Mouse (Mus musculus) MEL (cell line): ENCODE measurements around the gene Rab14. TPM values are rescaled to one million over a fixed set of nuclear protein-coding genes. Genes with fewer than 3 reads are reported as not detected.

Experiments
- DNase-seq: peaks from one replicate; pipeline ENCODE4 v3.0.0; 2011; ENCODE audit warnings: low read depth, low spot score
- H3K27ac ChIP-seq: 2 replicates; pipeline ENCODE4 v1.5.1; 2012; ENCODE audit warnings: low read depth, mild to moderate bottlenecking, control low read depth, low read length, moderate library complexity; ENCODE audit not compliant: control insufficient read depth
- H3K27me3 ChIP-seq, 2 experiments: fragments of 150-350 bp in 1 of 2; sonication (generic) in 1 of 2; 2 replicates each; pipeline ENCODE4 v1.6.1; 2012; ENCODE audit warnings: low read length in 2 of 2, mild to moderate bottlenecking in 2 of 2, improper control_type of control experiment in 1 of 2, moderate library complexity in 1 of 2; ENCODE audit not compliant: insufficient read depth in 2 of 2, control insufficient read depth in 1 of 2
- H3K36me3 ChIP-seq, 2 experiments: 2 replicates each; pipeline ENCODE4 v1.6.1; 2012 to 2014; ENCODE audit warnings: low read length in 2 of 2, improper control_type of control experiment in 1 of 2, inconsistent platforms in 1 of 2, mild to moderate bottlenecking in 1 of 2; ENCODE audit not compliant: insufficient read depth in 2 of 2, control insufficient read depth in 1 of 2
- H3K4me1 ChIP-seq, 2 experiments: fragments of 150-350 bp in 1 of 2; sonication (generic) in 1 of 2; 2 replicates each; pipeline ENCODE4 v1.6.1; 2012; ENCODE audit warnings: low read length in 2 of 2, improper control_type of control experiment in 1 of 2, mild to moderate bottlenecking in 1 of 2; ENCODE audit not compliant: insufficient read depth in 2 of 2, control insufficient read depth in 1 of 2
- H3K4me3 ChIP-seq, 2 experiments: fragments of 150-350 bp in 1 of 2; sonication (generic) in 1 of 2; 2 replicates each; pipeline ENCODE4 v1.5.1; 2012; ENCODE audit warnings: low read depth in 2 of 2, low read length in 2 of 2, mild to moderate bottlenecking in 2 of 2, moderate library complexity in 2 of 2, control low read depth in 1 of 2, improper control_type of control experiment in 1 of 2; ENCODE audit not compliant: control insufficient read depth in 1 of 2, insufficient read depth in 1 of 2
- H3K79me2 ChIP-seq: 2 replicates; pipeline ENCODE4 v1.6.1; 2012; ENCODE audit warnings: mild to moderate bottlenecking, low read length, moderate library complexity; ENCODE audit not compliant: control insufficient read depth, poor library complexity, insufficient read depth
- H3K9ac ChIP-seq: 2 replicates; pipeline ENCODE4 v1.6.1; 2012; ENCODE audit warnings: low read depth, mild to moderate bottlenecking, control low read depth, low read length, moderate library complexity; ENCODE audit not compliant: control insufficient read depth, poor library complexity, severe bottlenecking
- H3K9me3 ChIP-seq: fragments of 150-350 bp; sonication (generic); replicated peaks from 2 replicates; pipeline ENCODE4 v1.6.1; 2012; ENCODE audit warnings: mild to moderate bottlenecking, low read length, improper control_type of control experiment, moderate library complexity; ENCODE audit not compliant: insufficient read depth
- BHLHE40 ChIP-seq: IDR thresholded peaks from 2 replicates; pipeline ENCODE4 v1.6.1; 2012; ENCODE audit warnings: low read depth, mild to moderate bottlenecking, inconsistent platforms, low read length, improper control_type of control experiment, borderline replicate concordance
- CTCF ChIP-seq, 3 experiments: IDR thresholded peaks in 2 of 3; conservative IDR thresholded peaks in 1 of 3; 2 replicates each; pipeline ENCODE4 v1.5.1; 2011 to 2012; ENCODE audit warnings: low read length in 3 of 3, low read depth in 2 of 3, mild to moderate bottlenecking in 2 of 3, improper control_type of control experiment in 1 of 3, inconsistent platforms in 1 of 3, mixed read lengths in 1 of 3, moderate library complexity in 1 of 3; ENCODE audit not compliant: control insufficient read depth in 1 of 3, insufficient read depth in 1 of 3, poor library complexity in 1 of 3, severe bottlenecking in 1 of 3
- E2F4 ChIP-seq: IDR thresholded peaks from 2 replicates; pipeline ENCODE4 v1.6.1; 2011; ENCODE audit warnings: low read depth, low read length, improper control_type of control experiment, borderline replicate concordance
- EP300 ChIP-seq, 2 experiments: IDR thresholded peaks; 2 replicates each; pipeline ENCODE4 v1.6.1; 2011; ENCODE audit warnings: improper control_type of control experiment in 2 of 2, low read length in 2 of 2, low read depth in 1 of 2, mild to moderate bottlenecking in 1 of 2
- GABPA ChIP-seq: IDR thresholded peaks from 2 replicates; pipeline ENCODE4 v1.6.1; 2012; ENCODE audit warnings: low read depth, mild to moderate bottlenecking, inconsistent platforms, low read length, improper control_type of control experiment, moderate library complexity
- GATA1 ChIP-seq: IDR thresholded peaks from 2 replicates; pipeline ENCODE4 v1.6.1; 2011; ENCODE audit warnings: low read depth, low read length, improper control_type of control experiment
- HCFC1 ChIP-seq: IDR thresholded peaks from 2 replicates; pipeline ENCODE4 v1.6.1; 2012; ENCODE audit warnings: low read depth, mild to moderate bottlenecking, inconsistent platforms, low read length, improper control_type of control experiment, moderate library complexity
- KAT2A ChIP-seq: conservative IDR thresholded peaks from 2 replicates; pipeline ENCODE4 v1.6.1; 2012; ENCODE audit warnings: low read depth, low read length, improper control_type of control experiment, inconsistent platforms
- MAFK ChIP-seq: IDR thresholded peaks from 2 replicates; pipeline ENCODE4 v1.6.1; 2011; ENCODE audit warnings: low read depth, mild to moderate bottlenecking, low read length, improper control_type of control experiment, borderline replicate concordance
- MAX ChIP-seq: IDR thresholded peaks from 2 replicates; pipeline ENCODE4 v1.6.1; 2011; ENCODE audit warnings: low read length, improper control_type of control experiment
- MEF2A ChIP-seq: IDR thresholded peaks from 2 replicates; pipeline ENCODE4 v1.6.1; 2014; ENCODE audit warnings: low read depth, mild to moderate bottlenecking, inconsistent platforms, low read length, improper control_type of control experiment; ENCODE audit not compliant: poor library complexity, insufficient replicate concordance, severe bottlenecking; ENCODE audit errors: extremely low read depth
- MYB ChIP-seq: IDR thresholded peaks from 2 replicates; pipeline ENCODE4 v1.6.1; 2011; ENCODE audit warnings: mild to moderate bottlenecking, low read depth, low read length, improper control_type of control experiment
- NRF1 ChIP-seq: IDR thresholded peaks from 2 replicates; pipeline ENCODE4 v1.6.1; 2014; ENCODE audit warnings: low read depth, mild to moderate bottlenecking, inconsistent platforms, low read length, improper control_type of control experiment, moderate library complexity; ENCODE audit not compliant: poor library complexity, insufficient read depth, severe bottlenecking
- POLR2A ChIP-seq, 2 experiments: IDR thresholded peaks; 2 replicates each; pipeline ENCODE4 v1.6.1; 2011 to 2012; ENCODE audit warnings: low read length in 2 of 2, mild to moderate bottlenecking in 2 of 2, control low read depth in 1 of 2, improper control_type of control experiment in 1 of 2, low read depth in 1 of 2, moderate library complexity in 1 of 2; ENCODE audit not compliant: control insufficient read depth in 1 of 2, insufficient read depth in 1 of 2, poor library complexity in 1 of 2
- POLR2AphosphoS2 ChIP-seq: IDR thresholded peaks from 2 replicates; pipeline ENCODE4 v1.6.1; 2011; ENCODE audit warnings: low read length, improper control_type of control experiment
- RCOR1 ChIP-seq: IDR thresholded peaks from 2 replicates; pipeline ENCODE4 v1.6.1; 2012; ENCODE audit warnings: low read depth, mild to moderate bottlenecking, inconsistent platforms, low read length, improper control_type of control experiment
- SMC3 ChIP-seq: IDR thresholded peaks from 2 replicates; pipeline ENCODE4 v1.6.1; 2011; ENCODE audit warnings: low read depth, low read length, improper control_type of control experiment
- TAL1 ChIP-seq: IDR thresholded peaks from 2 replicates; pipeline ENCODE4 v1.6.1; 2012; ENCODE audit warnings: mild to moderate bottlenecking, inconsistent platforms, low read length, moderate library complexity, mixed read lengths
- USF1 ChIP-seq: IDR thresholded peaks from 2 replicates; pipeline ENCODE4 v1.6.1; 2014; ENCODE audit warnings: low read depth, mild to moderate bottlenecking, inconsistent platforms, low read length, improper control_type of control experiment, moderate library complexity
- ZC3H11A ChIP-seq: IDR thresholded peaks from 2 replicates; pipeline ENCODE4 v1.6.1; 2012; ENCODE audit warnings: low read depth, mild to moderate bottlenecking, inconsistent platforms, low read length, improper control_type of control experiment
- ZMIZ1 ChIP-seq: IDR thresholded peaks from 2 replicates; pipeline ENCODE4 v1.6.1; 2012; ENCODE audit warnings: low read depth, mild to moderate bottlenecking, inconsistent platforms, low read length, improper control_type of control experiment, moderate library complexity
- polyA plus RNA-seq, 2 experiments: library from polyadenylated mRNA; stranded (reverse) in 1 of 2; unstranded in 1 of 2; fragments of >175 nt in 1 of 2; fragments of >200 nt in 1 of 2; gene quantifications; 2 replicates each; pipeline versions ENCODE4 v1.2.1 to v1.2.4; 2012; ENCODE audit warnings: low replicate concordance in 2 of 2, low read depth in 1 of 2; ENCODE audit not compliant: insufficient read length in 2 of 2, insufficient read depth in 1 of 2, missing spikeins in 1 of 2
- total RNA-seq: library from RNA; depleted of rRNA; stranded (reverse); fragments of 300-350 nt; gene quantifications from 2 replicates; pipeline ENCODE4 v1.2.3, GENCODE M21; 2012

Gene Rab14
- total and polyA plus RNA-seq, 3 experiments = 28.1 to 81.6 (median 78.1) TPM

- no peaks in the 10 kb centered on the region for H3K9me3 ChIP-seq
- no peak overlapping the region for H3K27ac ChIP-seq
- no peaks in the 10 kb centered on the region; the same call in 1 of the 2 replicates for H3K79me2 ChIP-seq
- TF ChIP-seq BHLHE40 (no peak), HCFC1 (no peak), ZC3H11A (no peak), GABPA (no peak), MAFK (no peak), POLR2A (IDR thresholded peaks at IDR 0.05; ENCODE audit: control insufficient read depth in 1 of 2, insufficient read depth in 1 of 2, low read depth in 1 of 2, low read length in 2 of 2, poor library complexity in 1 of 2) (no peak), GATA1 (no peak), POLR2AphosphoS2 (no peak), KAT2A (no peak), MAX (no peak), USF1 (no peak), MYB (no peak), SMC3 (no peak), NRF1 (no peak), RCOR1 (no peak), CTCF (IDR thresholded peaks at IDR 0.05 in 2 of 3, conservative IDR thresholded peaks at IDR 0.05 in 1 of 3; ENCODE audit: control insufficient read depth in 1 of 3, insufficient read depth in 1 of 3, low read depth in 2 of 3, low read length in 3 of 3, poor library complexity in 1 of 3, severe bottlenecking in 1 of 3) (no peak), TAL1 (no peak), ZMIZ1 (no peak)
- TF ChIP-seq, all 39 proteins: peak for 0
- peaks cover 5 to 14% of the 10 kb centered on the region in 2 experiments; a peak in 3 of 4 replicates for H3K36me3 ChIP-seq
- no peaks in the 10 kb centered on the region for H3K27me3 ChIP-seq
- H3K4me1 ChIP-seq = peaks cover 8 to 9% of the 10 kb centered on the region in 2 experiments
- DNase-seq = no peak
- no peak overlapping the region for H3K9ac ChIP-seq
- H3K4me3 ChIP-seq = no peak overlapping the region
Observed at GRCm38 (mm10) chr2:35133891-35134290, 67.0 kb downstream of the Rab14 start.

DNA sequence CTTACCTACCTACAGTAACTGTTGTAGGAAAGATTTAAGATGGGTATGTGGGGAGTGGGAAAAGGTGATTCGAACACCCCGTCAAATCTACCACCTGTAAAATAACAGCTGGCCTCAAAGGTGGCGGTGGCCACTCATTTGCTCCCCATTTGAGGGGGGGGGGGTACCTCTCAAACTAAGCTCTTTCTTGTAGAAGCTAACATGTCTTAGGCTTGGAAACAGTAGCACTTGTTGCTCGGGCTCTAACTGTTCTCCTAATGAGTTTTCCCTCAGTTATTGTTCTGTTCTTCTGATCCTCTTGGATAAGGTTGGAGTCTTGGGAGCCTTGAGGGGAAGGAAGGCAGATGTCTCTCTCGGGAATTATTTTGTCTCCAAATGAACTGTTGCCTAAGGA lies 68.3 kb downstream of the Rab14 start:
- TF ChIP-seq TAL1 = no peak
- TF ChIP-seq MEF2A = no peak
- TF ChIP-seq EP300 (IDR thresholded peaks at IDR 0.05; ENCODE audit: low read depth in 1 of 2, low read length in 2 of 2) = no peak
- 0 out of 2 replicates have a peak, but pooled peaks have one; percentile 13 for TF ChIP-seq E2F4
- TF ChIP-seq USF1 = no peak
- TF ChIP-seq ZMIZ1 = no peak
- Histone ChIP-seq H3K4me3 (peak overlapping the region; percentile 70 to 71), H3K27ac (peak overlapping the region; percentile 89), H3K4me1 (no peaks in the 10 kb centered on the region; a peak in 1 of 4 replicates), H3K9ac (peak overlapping the region; percentile 77), H3K9me3 (no peaks in the 10 kb centered on the region), H3K27me3 (no peaks in the 10 kb centered on the region), H3K36me3 (peaks cover 3 to 5% of the 10 kb centered on the region in 2 experiments; a peak in 3 of 4 replicates), H3K79me2 (no peaks in the 10 kb centered on the region; the same call in 1 of the 2 replicates)
- DNase-seq = peak; percentile 52
